Mouse (Mus musculus): ENCODE measurements around the gene Wdr64.

GRCm38 (mm10) chr1:175701145-175701544 is 2.8 kb downstream of the Wdr64 start:
- TF ChIP-seq CTCF (IDR thresholded peaks at IDR 0.05; ENCODE audit: low read depth, low read length) (no peak), POLR2AphosphoS5 (IDR thresholded peaks at IDR 0.05; ENCODE audit: insufficient replicate concordance, low read depth, low read length) (no peak)

Measured in G1E (cell line).